Mouse (Mus musculus) layer of hippocampus, adult 9-11 months (tissue): ENCODE data around the gene Msrb3.
"Not testable (repeated sequence)": the region's sequence is repeated elsewhere in the genome, so short reads cannot be mapped to it uniquely, and the experiment has no call there.

Experiments
- DNase-seq: peaks from one replicate; pipeline ENCODE4 v3.0.0; 2022

Msrb3 gene

DNA sequence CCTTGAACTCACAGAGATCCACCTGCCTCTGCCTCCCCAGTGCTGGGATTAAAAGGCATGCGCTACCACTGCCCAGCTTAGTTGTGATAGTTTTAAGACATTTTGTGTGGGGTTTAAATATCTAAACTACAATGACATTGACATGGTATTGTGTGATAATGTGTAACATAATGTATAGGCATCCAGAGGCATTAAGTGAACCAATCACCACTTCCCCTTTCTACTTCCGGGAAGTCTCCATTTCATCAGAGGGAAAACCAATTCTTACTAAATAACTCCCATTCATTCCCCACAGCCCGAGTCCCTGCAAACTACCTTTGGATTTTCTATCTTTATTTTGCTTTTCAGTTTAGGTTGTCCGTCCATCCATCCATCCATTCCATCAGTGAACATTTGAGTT lies 90.7 kb downstream of the Msrb3 start:
- DNase-seq = no peak

DNA sequence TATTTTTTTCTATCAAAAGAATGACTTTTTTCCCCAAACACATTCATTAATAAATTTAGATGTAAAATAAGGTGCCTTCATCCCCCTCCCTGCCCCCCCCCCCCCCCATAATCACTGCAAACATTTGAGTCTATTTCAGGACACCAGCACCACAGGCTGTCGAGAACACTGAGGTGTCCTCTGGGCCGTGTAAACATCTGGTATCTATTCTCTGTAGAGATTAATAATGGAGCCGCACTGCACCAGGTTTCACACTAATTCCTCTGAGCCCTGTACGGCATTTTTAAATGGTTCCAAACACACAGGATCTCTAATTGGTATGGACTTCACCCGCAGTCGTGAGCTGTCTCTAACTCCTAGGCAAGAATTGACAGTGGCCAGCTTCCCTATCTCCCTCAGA lies 97.8 kb downstream of the Msrb3 start:
- no peak for DNase-seq

DNA sequence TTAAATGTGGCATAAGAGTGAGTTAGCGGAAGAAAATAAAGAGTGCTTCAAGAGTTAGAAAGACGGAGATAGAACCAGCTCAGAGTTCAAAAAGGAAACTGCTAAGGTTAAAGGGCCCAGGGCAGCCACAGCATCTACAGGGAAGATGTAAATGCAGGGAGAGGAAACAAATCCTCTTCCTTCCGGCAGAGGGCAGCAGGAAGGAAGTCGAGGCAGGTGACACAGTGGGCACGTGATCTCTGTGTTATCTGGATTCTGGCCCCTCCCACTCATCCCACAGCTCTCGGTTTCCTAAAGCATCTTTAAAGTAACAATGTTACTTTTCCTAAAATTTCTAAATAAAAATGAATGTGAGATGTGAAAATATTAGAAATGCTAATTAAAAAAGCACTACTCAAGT lies 99.4 kb downstream of the Msrb3 start:
- DNase-seq = no peak

DNA sequence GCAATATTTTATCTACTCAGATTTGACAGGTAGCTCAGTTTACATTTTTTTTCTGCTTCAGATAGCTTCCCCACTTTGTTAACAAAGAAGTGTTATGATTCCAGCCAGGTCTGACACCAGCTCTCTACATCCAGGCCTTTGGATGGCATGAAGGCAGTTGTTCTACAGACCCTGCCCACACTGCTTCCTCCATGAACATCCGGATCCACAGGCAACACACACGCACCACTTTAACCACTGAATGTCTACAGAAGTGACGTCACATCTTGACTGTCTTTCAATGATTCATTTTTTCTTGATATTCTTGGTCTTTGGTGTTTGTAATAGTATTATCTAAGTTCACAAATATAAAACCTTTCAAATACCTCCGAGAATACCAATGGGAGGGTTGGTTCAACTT lies 102.2 kb downstream of the Msrb3 start:
- DNase-seq = no peak

DNA sequence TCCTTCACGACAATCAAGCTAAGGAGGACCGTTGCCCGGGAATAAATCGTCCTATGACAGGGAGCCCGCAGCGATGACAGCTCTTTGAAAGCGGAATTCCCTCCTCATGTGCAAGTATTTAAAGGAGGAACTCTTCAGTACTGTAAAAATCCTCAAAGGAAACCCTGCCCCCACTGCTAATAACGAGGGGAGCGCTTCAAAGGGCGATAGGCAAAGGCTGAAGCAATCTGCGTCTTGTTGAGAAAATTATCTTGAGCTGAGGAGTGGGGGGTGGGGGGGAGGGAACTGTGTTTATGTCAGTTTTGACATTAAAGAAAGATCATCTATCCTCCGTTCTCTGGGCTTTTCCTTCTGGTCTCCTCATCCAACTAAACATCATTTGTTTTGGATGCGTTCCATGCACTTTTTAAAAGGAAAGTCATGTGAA lies 104.5 kb downstream of the Msrb3 start:
- no peak for DNase-seq

DNA sequence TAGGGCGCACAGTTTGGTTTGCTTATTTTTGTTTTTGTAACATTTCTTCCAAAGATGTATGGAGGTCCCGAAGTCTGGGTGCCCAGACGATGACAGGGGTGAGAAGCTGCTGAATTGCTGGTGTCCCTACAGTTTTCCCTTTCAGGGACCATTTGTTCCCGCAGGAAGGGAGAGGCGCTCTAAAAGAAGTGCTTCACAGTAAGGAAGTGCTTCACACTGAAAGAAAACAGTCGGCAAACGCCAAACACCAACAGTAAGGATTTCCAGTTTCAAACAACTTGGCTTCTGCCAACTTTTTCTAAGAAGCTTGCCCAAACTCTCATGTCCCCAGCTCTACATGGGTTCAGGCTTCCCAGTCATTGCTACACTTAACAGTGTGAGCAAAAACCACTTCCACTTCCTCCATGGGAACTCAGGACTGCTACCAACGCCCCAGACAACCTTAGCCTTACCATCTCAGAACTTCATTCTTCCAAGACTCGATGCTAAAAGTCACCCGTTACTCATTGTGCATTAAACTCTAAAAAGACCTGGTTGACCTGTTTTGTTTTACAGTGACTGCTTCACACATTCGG lies 106.6 kb downstream of the Msrb3 start:
- no peak for DNase-seq

DNA sequence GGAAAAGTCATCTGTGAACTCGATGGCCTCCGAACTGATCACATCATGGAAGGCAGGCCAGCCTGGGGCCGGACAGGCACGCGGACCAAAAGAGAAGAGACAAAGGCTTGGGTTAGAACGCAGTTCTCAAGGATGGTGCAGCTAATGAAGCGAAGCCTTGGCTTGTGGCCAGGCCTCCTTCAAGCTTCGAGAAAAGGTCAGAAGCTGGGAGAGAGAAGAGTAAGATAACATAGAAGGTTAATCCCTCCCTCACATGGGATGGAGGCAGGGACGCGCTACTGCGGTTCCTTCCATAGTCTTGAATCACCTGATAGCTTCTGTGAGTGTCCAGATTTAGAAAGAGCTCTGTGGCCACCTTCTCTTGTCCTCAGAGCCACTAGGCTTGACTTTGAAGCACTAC lies 107.5 kb downstream of the Msrb3 start:
- no peak for DNase-seq

DNA sequence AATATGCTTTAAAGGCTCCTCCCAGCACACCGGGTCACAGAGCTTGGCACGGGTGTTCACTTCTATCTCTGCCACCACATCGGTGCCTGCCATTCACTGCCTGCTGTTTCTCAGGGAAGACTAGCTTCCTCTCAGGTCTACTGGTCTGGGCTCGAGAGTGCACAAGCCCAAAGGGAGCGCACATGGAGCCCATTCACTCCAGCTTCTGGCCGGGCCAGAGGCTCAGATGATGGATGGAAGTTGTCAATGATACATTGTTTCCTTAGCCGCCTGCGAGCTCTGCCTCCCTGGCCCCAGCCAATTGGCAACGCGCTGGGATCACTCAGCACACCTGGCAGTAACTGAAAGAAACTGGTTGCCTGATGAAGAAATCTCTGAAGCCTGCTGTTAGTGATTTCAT lies 111.7 kb downstream of the Msrb3 start:
- DNase-seq = no peak

DNA sequence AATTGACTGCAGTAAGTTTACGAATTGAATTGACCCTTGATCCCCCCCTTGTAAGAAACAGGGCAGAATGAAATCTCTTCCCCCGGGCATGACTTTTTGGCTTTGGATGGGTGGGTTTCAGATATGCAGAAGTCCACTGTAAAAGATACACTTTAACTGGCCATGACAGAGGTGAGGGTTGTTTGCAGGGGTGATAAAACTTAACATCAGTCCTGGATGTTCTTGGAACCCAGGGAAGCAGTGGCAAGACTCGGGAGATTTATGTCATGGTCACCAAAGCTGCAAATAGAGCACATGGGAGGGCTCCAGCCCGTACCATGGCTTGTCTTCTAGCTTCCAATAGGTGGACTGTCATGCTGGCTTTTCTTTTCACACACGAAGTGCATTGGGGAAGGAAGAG lies 114.4 kb downstream of the Msrb3 start:
- DNase-seq = no peak

DNA sequence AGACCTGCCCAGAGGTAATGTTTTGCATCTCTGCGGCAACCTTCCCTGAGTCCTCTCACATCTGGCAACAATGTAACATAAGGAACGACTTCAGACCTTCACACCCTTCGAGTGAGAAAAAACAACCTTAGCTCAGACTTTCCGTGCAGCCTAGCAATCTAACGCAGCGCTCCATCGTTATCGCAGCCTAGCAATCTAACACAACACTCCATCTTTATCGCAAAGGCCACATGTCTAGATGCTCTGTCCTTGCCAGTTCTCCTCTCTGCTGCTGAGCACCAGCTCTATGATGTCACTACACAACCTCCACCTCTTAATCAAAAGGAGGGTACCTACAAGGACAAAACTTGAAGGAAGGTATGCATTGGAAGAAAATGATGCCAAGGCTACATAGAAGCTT lies 115.5 kb downstream of the Msrb3 start:
- DNase-seq = no peak

DNA sequence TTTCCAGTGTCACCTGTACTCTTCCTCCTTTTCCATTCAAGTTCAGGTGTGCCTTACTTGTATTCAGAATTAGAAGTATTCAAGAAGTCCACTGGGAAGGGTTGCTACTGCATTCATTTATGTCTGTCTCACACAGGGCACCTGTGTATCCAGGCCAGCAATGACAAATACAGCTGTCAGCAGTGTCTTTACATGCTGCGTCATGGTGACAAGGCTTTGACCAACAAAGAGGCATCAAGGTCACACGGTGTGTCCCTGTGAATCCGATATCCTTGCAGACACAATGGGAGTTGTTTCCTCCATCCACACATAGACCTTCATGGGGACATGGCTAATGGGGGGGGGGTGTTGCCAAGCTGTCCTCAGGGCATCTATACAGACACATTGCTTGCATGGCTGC lies 121.4 kb downstream of the Msrb3 start:
- no peak for DNase-seq

DNA sequence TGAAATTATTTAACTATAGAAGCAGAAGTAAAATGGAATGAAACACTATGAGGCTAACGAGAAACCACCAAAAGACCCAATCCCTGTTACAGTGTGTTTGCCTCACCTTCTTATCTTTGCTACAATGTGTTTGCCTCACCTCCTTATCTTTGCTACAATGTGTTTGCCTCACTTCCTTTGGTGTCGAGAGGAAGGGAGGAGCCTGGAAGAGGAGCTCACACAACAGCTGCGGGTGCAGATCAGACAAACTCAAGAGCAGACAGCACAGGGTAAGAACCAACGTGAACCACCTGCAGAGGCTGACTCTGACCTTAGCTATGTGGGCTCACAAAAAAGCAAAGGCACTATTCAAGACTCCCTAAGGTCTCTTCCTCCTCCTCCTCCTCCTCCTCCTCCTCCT lies 123.5 kb downstream of the Msrb3 start:
- DNase-seq = no peak

DNA sequence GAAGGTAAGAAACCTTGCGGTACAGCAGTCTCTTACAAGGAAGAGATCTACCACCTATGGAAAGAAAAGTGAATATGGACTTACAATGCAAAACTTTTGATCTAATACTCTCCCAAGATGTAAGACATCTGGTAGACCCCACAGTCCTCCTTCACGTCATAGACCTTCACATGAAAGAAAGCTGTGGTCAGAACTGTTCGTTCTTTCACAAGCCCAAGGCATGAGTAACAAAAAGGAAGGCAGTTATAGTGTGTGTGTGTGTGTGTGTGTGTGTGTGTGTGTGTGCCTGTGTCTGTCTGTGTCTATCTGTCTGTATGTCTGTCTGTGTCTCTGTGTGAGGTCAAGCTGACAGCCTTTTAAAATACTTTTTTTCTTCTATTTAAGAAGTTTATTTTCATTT lies 131.5 kb downstream of the Msrb3 start:
- DNase-seq = no peak

DNA sequence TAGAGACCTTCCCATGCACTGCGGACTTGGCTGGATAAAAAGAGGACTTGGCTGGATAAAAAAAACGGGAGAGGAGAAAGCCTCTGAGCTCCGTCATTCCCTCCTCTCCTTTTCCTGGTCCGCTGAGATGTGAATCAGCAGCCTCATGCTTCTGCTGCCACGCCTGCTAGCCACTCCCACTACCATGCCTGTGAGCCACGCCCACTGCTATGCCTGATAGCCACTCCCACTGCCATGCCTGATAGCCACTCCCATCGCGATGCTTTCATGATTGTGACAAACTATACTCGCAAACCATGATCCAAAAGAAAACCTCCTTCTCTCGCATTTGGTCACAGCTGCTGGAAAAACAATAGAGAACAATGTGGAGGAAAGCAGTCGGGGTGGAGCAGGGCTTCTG lies 133.5 kb downstream of the Msrb3 start:
- no peak for DNase-seq

DNA sequence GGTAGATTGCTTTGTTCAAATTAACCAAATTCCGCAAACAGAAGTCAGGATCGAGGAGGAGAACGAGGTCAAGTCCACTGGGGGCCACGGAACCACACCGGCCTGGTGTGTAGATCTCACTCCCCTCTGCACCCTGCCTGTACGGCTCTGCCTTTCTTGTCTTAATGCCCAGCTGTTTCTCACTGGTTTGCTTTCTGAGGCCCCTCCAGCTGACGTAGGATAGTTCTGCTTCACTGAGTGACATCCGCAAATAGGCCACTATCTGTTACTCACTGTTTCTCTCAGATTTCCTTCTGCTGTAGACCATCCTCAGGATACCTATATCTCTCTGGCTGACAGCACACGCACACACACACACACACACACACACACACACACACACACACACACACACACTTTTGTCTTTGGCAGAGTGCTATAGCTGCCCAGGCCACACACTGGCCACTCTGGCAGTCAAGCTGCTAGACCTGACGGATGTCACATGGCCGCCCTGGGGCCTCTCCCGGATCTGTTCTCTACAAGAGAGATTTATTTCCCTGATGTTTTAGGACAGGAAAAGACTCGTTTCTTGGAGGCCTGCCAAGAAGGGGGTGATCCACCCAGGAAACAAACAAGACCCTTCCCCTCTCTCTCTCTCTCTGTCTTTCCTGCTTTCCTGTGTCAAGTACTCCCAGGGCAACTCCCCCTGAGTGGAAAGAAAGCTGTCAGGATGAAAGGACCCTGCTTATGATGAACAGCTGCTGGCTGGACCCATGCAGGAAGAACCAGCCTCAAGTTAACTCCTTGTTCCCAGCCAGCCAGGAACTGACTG lies 135.0 kb downstream of the Msrb3 start:
- DNase-seq = no peak

DNA sequence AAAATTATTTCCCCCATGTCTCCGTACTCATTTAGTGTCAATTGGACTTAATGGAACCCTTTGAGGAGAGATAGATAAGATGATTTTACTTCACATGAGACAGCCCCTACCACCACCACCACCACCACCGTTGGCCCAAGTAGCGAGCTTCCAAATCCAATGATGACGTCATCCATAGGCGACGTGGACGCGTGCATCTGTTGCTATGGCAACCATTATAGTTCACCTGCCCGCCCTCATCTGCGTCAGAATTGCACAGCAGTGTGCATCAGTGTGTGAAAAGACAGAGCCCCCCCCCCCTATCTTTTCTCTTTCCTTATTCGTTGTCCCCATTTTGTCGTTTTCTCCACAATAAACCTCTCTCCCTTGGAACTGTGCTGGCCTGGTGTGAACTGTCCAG lies 135.9 kb downstream of the Msrb3 start:
- DNase-seq = no peak

DNA sequence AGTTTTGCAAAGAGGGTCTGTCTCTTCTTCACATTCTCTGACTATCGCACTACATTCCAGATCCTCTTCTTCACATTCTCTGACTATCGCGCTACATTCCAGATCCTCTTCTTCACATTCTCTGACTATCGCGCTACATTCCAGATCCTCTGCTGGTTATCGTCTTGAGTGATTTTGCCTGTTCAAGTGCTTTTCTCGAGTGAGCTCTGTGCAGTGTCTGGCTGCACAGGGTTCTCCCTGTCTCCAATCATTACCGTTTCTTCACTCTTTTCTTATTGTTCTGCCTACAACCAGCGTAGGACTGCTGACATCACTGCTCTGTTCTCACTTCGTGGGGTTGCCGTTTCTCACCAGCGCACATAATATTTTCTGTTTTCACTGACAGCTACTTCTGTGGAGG lies 138.2 kb downstream of the Msrb3 start:
- no peak for DNase-seq

DNA sequence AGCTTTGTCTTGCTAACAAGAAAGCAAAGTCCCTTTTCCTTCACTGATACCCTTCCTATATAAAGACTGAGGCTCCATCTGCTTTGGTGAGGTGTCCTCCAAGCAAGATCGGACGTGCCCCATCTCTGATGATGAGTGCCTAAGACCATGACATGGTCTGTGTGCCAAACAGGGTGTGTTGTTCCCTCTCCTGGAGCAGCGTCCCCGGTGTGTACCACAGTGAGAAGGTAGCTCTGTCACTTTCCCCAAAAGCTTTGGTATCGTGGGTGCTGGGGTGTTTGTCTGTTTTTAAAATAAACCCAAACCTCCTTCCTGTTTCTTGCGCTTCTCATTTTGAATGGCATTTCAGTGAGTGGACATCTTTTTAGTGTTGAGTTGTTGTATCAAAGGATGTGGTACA lies 139.0 kb downstream of the Msrb3 start:
- DNase-seq = no peak

DNA sequence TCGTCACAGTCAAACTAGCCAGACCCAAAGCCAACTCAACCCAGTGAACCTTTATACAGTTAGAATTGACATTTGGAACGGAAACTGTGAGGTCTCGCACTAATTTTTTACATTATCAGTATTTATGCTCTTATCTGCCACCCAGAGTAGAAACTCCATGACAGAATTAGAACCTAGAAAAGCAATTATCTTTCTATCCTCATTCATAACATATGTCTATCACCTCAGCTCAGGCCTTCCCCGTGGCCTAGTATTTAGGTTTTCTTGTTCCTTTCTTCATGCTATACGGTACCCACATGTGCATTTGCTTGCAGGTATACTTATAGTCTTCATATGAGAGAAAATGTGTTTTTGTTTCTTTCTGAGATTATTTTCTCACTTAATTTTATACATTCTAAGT lies 146.4 kb downstream of the Msrb3 start:
- DNase-seq = no peak

DNA sequence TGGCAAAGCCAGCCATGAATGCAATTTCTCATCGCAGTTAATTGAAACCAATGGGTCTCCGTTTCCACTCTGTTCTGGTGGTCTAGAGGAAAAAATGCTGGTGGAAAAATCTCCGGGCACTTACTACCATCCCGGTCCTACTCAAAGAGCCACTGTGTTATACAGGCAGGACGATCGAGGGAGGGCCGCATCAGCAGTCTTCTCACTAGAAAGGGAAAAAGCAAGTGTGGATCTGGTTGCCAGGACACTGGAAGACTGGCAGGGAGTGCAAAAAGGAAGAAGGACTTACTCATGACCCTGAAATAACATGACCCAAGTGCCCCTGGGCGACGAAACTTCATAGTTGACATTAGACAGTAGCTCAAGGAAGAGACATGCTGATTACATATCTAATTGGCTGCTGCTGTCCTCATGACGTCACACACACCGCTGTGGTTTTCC lies 147.1 kb downstream of the Msrb3 start:
- no peak for DNase-seq

DNA sequence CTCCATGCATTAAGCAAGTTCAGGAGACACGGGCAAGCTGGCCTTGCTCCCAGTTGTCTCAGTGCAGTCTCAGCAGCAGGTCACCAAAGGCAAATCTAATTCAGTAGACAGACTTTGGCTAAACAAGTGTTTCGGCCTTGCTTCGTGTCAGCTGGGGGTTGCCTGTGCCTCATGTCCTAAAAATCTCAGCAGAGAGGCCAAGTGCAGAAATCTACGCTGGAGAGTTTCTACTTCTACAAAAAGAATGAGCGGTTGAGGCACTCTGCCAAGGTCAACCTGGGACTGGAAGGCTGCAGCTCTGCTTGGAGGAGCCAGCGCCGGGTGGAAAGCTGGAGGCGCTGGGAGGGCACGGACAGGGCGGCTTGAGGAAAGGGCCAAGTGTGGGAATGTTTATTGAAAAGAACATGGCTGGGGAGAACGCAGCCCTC lies 147.6 kb downstream of the Msrb3 start:
- no peak for DNase-seq

DNA sequence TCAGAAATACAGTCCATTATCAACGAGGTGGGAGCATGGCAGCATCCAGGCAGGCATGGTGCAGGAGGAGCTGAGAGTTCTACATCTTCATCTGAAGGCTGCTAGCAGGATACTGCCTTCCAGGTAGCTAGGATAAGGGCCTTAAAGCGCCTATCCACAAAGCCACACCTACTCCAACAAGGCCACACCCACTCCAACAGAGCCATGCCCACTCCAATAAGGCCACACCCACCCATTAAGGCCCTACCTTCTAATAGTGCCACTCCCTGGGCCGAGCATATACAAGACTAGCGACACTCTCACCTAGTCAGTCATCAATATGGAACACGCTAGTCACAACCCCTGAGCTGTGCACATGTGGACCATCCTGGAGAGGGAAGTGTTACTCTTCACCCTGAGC lies 149.3 kb downstream of the Msrb3 start:
- DNase-seq = not testable (repeated sequence)

DNA sequence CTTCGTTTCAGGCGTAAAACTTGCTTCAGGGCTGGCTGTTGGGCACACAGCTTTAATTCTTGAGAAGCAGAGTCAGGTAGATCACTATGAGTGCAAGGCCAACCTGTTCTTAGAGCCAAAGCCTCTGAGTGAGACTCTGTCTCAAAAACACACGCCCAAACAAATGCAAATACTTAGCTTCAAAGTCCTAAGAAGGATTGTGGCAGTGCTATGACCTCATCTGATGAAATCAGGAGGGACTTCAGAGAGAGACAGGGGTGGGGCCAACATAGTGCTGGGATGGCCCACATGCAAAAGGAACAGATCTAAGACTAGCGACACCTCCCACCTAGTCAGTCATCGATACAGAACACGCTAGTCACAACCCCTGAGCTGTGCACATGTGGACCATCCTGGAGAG lies 150.7 kb downstream of the Msrb3 start:
- no peak for DNase-seq

DNA sequence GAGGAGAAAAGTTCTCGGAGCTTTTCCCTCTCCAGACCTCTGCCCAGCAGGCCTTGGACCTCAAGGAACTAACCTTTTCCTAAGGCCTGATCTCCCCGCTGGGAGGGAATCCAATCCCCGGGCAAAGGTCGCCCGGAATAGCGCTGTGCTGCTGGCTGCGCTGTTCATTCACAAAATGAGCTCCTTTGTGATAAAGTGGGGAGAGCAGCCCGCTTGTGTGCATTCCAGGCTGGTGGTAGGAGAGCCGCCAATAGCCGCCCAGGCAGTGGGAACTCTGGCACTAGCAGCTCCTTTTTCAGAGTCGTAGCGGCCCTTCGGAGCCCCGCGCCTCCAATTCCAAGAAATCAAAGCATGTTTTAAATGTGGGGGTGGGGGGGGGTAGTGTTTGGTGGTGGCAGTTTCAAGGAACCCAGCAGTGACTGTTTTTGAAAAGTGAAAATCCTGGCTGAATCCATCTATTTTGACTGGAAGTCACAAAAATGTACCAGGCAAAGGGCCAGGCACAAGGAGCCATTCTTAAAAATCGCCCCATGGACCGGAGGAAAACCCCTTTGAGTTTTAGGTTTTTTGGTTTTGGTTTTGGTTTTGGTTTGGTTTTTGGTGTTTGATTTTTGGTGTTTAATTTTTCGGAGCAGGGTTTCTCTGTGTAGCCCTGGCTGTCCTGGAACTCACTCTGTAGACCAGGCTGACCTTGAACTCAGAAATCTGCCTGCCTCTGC lies 153.6 kb downstream of the Msrb3 start:
- peak; percentile 39 for DNase-seq
